In the genomic region with DNA sequence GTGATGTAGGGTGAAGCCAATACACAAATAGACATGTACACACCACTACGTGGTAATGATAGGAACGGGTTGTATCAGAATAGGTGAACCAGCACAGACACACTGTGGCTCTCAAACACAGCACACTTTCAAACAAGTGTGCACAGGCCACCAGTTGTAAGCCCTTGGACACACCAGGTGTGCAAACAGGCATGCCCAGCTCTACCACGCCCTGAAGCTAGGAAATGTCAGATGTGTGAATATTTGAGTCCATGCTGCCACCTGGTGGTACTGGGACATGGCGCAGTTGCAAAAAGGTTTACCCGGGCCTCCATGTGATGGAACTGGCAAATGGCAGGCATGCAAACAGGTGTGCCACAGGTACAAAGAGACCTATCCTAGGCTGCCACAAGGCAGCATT, we compare ENCODE assay signal across 8 mouse cellular contexts. TPM values are rescaled to one million over a fixed set of nuclear protein-coding genes. Genes with fewer than 3 reads are reported as not detected.
DNase-seq lines count a peak whose midpoint lies in the region; ATAC-seq lines count a peak whose summit lies in the region.

No protein-coding gene starts in this region.

- peak; percentile 91 for DNase-seq in heart, adult 11 months
- DNase-seq in adrenal gland, postnatal 10 days, result peak; percentile 56
- DNase-seq in embryonic facial prominence, embryonic 14.5 days (ENCODE audit: low spot score), result peak; percentile 56
- DNase-seq in hindlimb bud, embryonic 11.5 days (ENCODE audit: extremely low spot score, low read depth, low spot score), result peak; percentile 14
- peak; percentile 51 to 59 for DNase-seq in left cerebral cortex, adult 18-20 months (ENCODE audit: low spot score in 2 of 2)
- DNase-seq in right cerebral cortex, postnatal 4 days, result peak; percentile 43

- no peak overlapping the region for H3K4me2 ChIP-seq in heart, embryonic 12.5 days
- H3K4me2 ChIP-seq in embryonic facial prominence, embryonic 14.5 days (ENCODE audit: low read depth, low read length), result no peak overlapping the region

- no peak overlapping the region for H3K27ac ChIP-seq in heart, embryonic 12.5 days (ENCODE audit: poor library complexity, severe bottlenecking)
- H3K27ac ChIP-seq in embryonic facial prominence, embryonic 14.5 days (replicated peaks; ENCODE audit: low read depth, low read length), result no peak overlapping the region

- no peaks in the 10 kb centered on the region for H3K36me3 ChIP-seq in heart, embryonic 12.5 days
- H3K36me3 ChIP-seq in embryonic facial prominence, embryonic 14.5 days (ENCODE audit: control insufficient read depth, insufficient read depth, low read length), result no peaks in the 10 kb centered on the region
- no peaks in the 10 kb centered on the region for H3K36me3 ChIP-seq in megakaryocyte, embryonic 14.5 days (replicated peaks; ENCODE audit: low read length)

- H3K9ac ChIP-seq in heart, embryonic 12.5 days, result no peak overlapping the region
- no peak overlapping the region for H3K9ac ChIP-seq in embryonic facial prominence, embryonic 14.5 days (ENCODE audit: low read depth, low read length)

- H3K4me1 ChIP-seq in heart, embryonic 12.5 days (replicated peaks), result no peaks in the 10 kb centered on the region
- no peaks in the 10 kb centered on the region for H3K4me1 ChIP-seq in embryonic facial prominence, embryonic 14.5 days (ENCODE audit: control insufficient read depth, insufficient read depth, low read length)
- H3K4me1 ChIP-seq in megakaryocyte, embryonic 14.5 days, result no peaks in the 10 kb centered on the region; the same call in 1 of the 2 replicates

- WGBS in heart, embryonic 12.5 days, result 63% methylated on average over 5 of the region's 5 CpGs
- 59% methylated on average over 5 of the region's 5 CpGs for WGBS in embryonic facial prominence, embryonic 14.5 days

- H3K9me3 ChIP-seq in heart, embryonic 12.5 days (replicated peaks), result no peaks in the 10 kb centered on the region
- no peaks in the 10 kb centered on the region for H3K9me3 ChIP-seq in embryonic facial prominence, embryonic 14.5 days (ENCODE audit: control insufficient read depth, low read length)
- 0 out of 2 replicates have a peak, but pooled peaks cover 4% of the 10 kb centered on the region for H3K9me3 ChIP-seq in megakaryocyte, embryonic 14.5 days

- no peak overlapping the region for H3K4me3 ChIP-seq in heart, embryonic 12.5 days
- no peak overlapping the region for H3K4me3 ChIP-seq in embryonic facial prominence, embryonic 14.5 days (ENCODE audit: low read depth, low read length)
- H3K4me3 ChIP-seq in megakaryocyte, embryonic 14.5 days (replicated peaks), result peak overlapping the region; percentile 48

- no peak for ATAC-seq in heart, embryonic 12.5 days (ENCODE audit: insufficient number of reproducible peaks, low FRiP score)
- ATAC-seq in embryonic facial prominence, embryonic 14.5 days (ENCODE audit: low read depth), result peak; percentile 58; the same call in 1 of the 2 replicates

- no peaks in the 10 kb centered on the region for H3K27me3 ChIP-seq in heart, embryonic 12.5 days (replicated peaks)
- no peaks in the 10 kb centered on the region for H3K27me3 ChIP-seq in embryonic facial prominence, embryonic 14.5 days (replicated peaks; ENCODE audit: control insufficient read depth, insufficient read depth, low read length)
- H3K27me3 ChIP-seq in megakaryocyte, embryonic 14.5 days (replicated peaks), result no peaks in the 10 kb centered on the region

RNA-seq across cellular contexts. Expression of gene Kdm4c, which starts 10.9 kb away (rescaled TPM):
- polyA plus RNA-seq in heart, embryonic 12.5 days (2016; fragmentation: Nextera tagmentation; extraction: Ambion mirVana), result 13.5 and 13.8 TPM in 2 replicates
- total RNA-seq in adrenal gland, postnatal 10 days (2021), result 10 to 100 TPM; 18.3 to 21.3 TPM
- 14.5 and 16.7 TPM in 2 replicates for polyA plus RNA-seq in embryonic facial prominence, embryonic 14.5 days (2014; fragmentation: Nextera tagmentation; extraction: Ambion mirVana)
- total RNA-seq in left cerebral cortex, adult 18-20 months (2021), result 10 to 100 TPM; 22.2 to 22.3 TPM
- polyA plus RNA-seq in megakaryocyte, embryonic 14.5 days (2012; ENCODE audit: insufficient read depth, low replicate concordance), result 0.65 TPM in 1 of 2 replicates, not detected in the other

Comparison
In these comparisons a context has a peak if more than half of its experiments do, and no peak if none do; other contexts are left out.
1. DNase-seq: peak in every context shown above with its lines; median percentile 91 in heart, adult 11 months; 56 in adrenal gland, postnatal 10 days; 56 in embryonic facial prominence, embryonic 14.5 days; 55 in left cerebral cortex, adult 18-20 months; 43 in right cerebral cortex, postnatal 4 days; 14 in hindlimb bud, embryonic 11.5 days.